Mouse (Mus musculus): Measurements from ENCODE around the gene Pde4c. TPM values are rescaled to one million over a fixed set of nuclear protein-coding genes. Genes with fewer than 3 reads are reported as not detected.

The Pde4c gene
- polyA plus RNA-seq, 1 experiment from 2014 or later = 0.15 TPM

DNA sequence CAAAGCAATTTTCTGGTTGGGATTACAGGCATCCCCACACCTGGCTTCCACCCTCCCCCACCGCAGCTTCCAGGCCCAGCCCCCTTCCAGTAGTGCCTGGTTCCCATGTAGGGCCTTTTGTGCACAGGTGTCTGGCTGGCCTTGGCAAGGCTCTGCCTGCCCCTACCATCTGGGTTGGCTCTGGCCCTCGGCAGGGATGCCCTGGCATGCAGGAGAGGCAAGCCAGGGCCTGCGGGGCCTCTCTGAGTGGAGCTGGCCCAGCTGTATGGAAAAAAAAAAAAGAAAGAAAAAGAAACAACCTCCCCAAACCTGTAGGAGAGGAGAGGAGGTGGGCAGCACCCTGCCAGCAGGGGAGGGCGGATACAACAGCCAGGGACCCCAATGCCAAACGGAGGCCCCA is 49.9 kb downstream of the Pde4c start:
- Histone ChIP-seq H3K27ac (replicated peaks) (no peak overlapping the region), H3K9ac (replicated peaks) (0 out of 2 replicates have a peak overlapping the region, but pooled peaks have one; percentile 20), H3K4me2 (replicated peaks) (no peak overlapping the region), H3K36me3 (peaks cover 65% of the 10 kb centered on the region), H3K4me3 (no peak overlapping the region), H3K4me1 (peaks cover 38% of the 10 kb centered on the region), H3K27me3 (0 out of 2 replicates have a peak, but pooled peaks cover 8% of the 10 kb centered on the region), H3K9me3 (no peaks in the 10 kb centered on the region)
- no peak for ATAC-seq (ENCODE audit: low FRiP score, low read depth)
- 83% methylated on average over 5 of the region's 5 CpGs for WGBS

DNA sequence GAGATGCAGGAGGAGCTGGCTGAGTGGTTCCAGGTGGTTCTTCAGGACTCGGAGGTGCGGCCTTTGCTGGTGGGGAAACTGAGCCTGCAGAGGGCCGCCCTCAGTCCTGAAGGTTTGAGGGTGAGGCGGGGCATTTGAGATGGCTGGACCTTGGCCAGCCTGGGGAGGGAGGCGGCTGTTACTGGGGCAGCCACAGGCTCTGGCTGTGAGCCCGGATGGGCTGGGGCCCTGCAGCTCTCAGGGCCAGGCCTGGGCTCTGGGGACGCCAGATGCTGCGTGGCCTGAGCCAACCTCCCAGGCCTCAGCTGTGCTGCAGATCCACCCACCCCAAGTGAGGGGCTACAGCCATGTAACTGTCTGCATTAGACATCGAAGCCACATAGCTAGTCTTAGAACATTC is 50.3 kb downstream of the Pde4c start:
- no peak overlapping the region for H3K4me3 ChIP-seq
- peaks cover 38% of the 10 kb centered on the region for H3K4me1 ChIP-seq
- ATAC-seq (ENCODE audit: low FRiP score, low read depth) = no peak
- no peaks in the 10 kb centered on the region for H3K9me3 ChIP-seq
- no peak overlapping the region for H3K4me2 ChIP-seq (replicated peaks)
- H3K9ac ChIP-seq (replicated peaks) = 0 out of 2 replicates have a peak overlapping the region, but pooled peaks have one; percentile 43
- H3K27ac ChIP-seq (replicated peaks) = no peak overlapping the region
- H3K36me3 ChIP-seq = peaks cover 64% of the 10 kb centered on the region
- H3K27me3 ChIP-seq = 0 out of 2 replicates have a peak, but pooled peaks cover 8% of the 10 kb centered on the region
- 84% methylated on average over 9 of the region's 9 CpGs for WGBS

DNA sequence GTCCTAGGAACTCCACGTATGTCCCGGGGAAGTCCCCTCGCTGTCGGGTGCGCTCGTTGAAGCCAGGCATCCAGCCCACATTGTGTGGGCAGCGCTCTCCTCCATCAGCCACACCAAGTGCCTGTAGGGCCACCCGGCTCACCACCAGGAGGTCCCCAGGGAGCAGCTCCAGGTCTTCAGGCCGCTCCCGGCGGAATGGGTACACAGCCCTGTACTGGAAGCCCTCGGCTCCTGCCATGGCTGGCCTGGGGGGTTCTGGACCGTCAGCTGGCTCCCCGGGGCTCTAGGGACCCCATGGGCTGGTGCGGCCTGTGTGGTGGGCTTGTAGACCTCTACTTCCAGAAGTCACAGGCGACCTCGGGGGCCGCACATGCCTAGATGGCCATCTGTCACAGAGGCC is 51.2 kb downstream of the Pde4c start:
- Histone ChIP-seq H3K4me2 (replicated peaks) (0 out of 2 replicates have a peak overlapping the region, but pooled peaks have one; percentile 91), H3K4me1 (peaks cover 38% of the 10 kb centered on the region), H3K27me3 (0 out of 2 replicates have a peak, but pooled peaks cover 8% of the 10 kb centered on the region), H3K9ac (replicated peaks) (peak overlapping the region; percentile 43), H3K27ac (replicated peaks) (no peak overlapping the region), H3K9me3 (no peaks in the 10 kb centered on the region), H3K4me3 (no peak overlapping the region), H3K36me3 (peaks cover 66% of the 10 kb centered on the region)
- 93% methylated on average over 18 of the region's 18 CpGs for WGBS
- no peak for ATAC-seq (ENCODE audit: low FRiP score, low read depth)

DNA sequence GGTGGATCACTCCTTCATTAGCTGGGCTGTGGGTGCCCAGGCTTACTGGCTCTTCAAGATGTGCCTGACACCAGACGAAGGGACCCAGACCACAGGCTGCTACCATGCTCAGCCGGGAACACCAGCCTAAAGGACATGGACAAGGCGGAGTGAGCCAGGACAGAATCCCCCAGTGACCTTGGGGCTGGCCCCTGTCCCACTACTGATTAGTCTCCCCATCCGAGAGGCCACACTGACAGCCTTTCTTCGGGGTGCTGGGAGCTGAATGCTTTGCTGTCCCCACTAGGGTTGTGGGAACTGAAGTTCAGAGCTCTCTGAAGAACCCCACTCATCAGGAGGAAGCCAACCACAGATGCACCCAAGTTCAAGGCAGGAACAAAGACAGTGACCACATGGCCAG is 51.7 kb downstream of the Pde4c start:
- WGBS = 91% methylated on average over 5 of the region's 5 CpGs
- H3K4me3 ChIP-seq = peak overlapping the region; percentile 81
- H3K4me2 ChIP-seq (replicated peaks) = peak overlapping the region; percentile 91
- peak overlapping the region; percentile 96 for H3K9ac ChIP-seq (replicated peaks)
- ATAC-seq (ENCODE audit: low FRiP score, low read depth) = no peak
- H3K36me3 ChIP-seq = peaks cover 66% of the 10 kb centered on the region
- no peak overlapping the region for H3K27ac ChIP-seq (replicated peaks)
- peaks cover 38% of the 10 kb centered on the region for H3K4me1 ChIP-seq
- 0 out of 2 replicates have a peak, but pooled peaks cover 8% of the 10 kb centered on the region for H3K27me3 ChIP-seq
- no peaks in the 10 kb centered on the region for H3K9me3 ChIP-seq

DNA sequence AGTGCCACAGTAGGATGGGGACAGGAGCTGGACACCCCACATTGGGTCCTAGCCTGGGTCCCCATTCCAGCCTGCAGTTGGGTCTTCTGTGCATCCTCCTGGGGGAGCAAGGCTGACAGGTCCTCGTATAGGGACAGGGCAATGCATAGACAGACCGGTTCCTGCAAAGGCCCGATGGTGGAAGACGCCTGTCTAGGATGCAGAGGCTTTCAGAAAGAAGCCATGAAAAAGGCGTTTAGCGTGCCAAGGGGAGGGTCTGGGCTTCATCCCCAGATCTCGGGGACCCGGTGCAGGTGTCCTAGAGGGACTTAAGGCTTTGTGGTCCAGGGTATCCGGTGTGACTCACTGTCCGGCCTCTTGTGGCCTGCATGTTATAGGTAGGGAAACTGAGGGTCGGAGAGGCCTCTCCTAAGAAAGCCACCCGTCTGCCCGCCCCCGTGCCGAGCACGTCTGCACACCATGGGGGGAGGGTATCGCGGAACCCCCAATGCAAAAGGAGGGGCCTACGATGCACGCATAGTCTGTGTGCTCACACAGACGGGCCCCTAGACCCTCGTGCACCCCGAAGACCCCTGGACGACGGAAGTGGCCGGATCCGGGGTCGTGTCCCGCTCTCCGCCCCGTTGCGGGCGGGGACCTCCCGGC is 52.5 kb downstream of the Pde4c start:
- no peaks in the 10 kb centered on the region for H3K9me3 ChIP-seq
- H3K4me2 ChIP-seq (replicated peaks) = peak overlapping the region; percentile 91
- H3K9ac ChIP-seq (replicated peaks) = peak overlapping the region; percentile 96
- H3K27me3 ChIP-seq = 0 out of 2 replicates have a peak, but pooled peaks cover 4% of the 10 kb centered on the region
- peak overlapping the region; percentile 97 for H3K27ac ChIP-seq (replicated peaks)
- ATAC-seq (ENCODE audit: low FRiP score, low read depth) = no peak
- peak overlapping the region; percentile 81 for H3K4me3 ChIP-seq
- peaks cover 66% of the 10 kb centered on the region for H3K36me3 ChIP-seq
- peaks cover 38% of the 10 kb centered on the region for H3K4me1 ChIP-seq
- 3% methylated on average over 34 of the region's 34 CpGs for WGBS

DNA sequence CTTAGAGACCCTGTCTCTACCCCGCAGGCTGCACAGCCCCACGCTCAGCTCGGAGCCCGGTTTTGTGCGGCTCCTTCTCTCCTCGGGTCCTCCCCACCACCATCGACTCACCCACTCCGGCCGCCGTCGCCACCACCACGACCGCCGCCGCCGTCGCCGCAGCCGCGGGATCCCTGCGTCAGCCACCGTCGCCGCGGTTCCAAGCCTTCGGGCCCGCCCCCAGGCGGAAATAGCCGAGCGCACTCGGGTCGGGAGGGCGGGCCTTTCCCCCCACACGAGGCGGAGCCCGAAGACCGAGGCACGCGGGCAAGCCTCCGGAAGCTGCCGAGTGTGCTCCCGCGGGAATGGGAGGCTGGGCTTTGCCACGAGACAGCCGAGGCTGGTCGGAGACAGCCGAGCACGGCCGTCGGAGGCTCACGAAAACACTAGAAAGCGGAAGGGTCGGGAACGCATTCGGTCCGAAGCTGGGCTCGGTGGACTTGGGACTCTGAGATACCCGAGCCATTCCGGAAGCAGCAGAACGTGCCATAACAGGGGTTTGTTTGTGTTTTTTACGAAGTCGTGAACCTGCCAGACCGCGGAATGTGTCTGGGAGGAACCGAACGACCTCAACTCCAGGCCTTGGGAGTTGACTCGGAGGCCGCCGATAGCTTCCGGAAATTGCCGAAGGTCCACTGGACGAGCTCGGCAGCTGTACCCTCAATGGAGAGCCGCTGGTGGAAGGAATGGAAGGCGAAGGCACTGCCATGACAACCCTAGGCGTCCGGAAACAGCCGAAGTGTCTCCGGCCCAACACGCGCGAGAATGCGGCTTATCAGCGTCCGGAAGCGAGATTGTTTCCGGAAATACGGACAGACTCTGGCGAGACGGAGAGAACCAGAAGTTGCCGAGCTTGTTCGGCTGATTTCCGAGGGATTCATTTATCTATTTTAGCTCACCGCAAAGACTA is 53.2 kb downstream of the Pde4c start, which contains the start of gene Pik3r2:
Gene Pik3r2 (minus strand): TSS at position 218 of the 949 bp plus-strand sequence.
- Histone ChIP-seq H3K27ac (replicated peaks) (peak within 1 kb of the TSS; percentile 97), H3K27me3 (no peaks in the 10 kb centered on the region), H3K4me1 (peaks cover 38% of the 10 kb centered on the region), H3K9me3 (no peaks in the 10 kb centered on the region), H3K4me3 (peak within 1 kb of the TSS; percentile 81), H3K4me2 (replicated peaks) (peak within 1 kb of the TSS; percentile 91), H3K9ac (replicated peaks) (peak within 1 kb of the TSS; percentile 96), H3K36me3 (peaks cover 66% of the 10 kb centered on the region)
- peak; percentile 92 for ATAC-seq (ENCODE audit: low FRiP score, low read depth)
- WGBS = under 1% methylated on average over 94 of the region's 94 CpGs

DNA sequence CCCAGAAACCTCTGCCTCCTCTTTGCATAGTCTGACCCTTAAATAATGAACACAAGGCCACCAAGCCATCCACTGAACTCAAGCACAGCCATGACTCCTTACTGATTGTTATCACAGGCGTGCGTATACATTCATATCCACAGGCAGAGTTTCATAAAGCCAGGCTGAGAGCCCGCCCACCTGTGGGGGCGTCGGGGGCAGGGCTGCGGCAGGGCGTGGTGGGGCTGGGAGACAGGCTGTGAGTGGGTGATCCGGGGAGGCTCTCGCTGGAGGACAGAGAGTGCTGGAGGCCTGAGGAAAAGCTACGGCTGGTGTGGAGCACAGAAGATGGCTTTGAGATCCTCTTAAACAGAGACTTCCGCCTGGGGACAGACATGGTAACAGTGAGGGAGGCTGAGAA is 56.6 kb downstream of the Pde4c start:
- H3K27ac ChIP-seq (replicated peaks) = no peak overlapping the region
- peaks cover 19% of the 10 kb centered on the region for H3K4me1 ChIP-seq
- H3K4me2 ChIP-seq (replicated peaks) = no peak overlapping the region
- H3K4me3 ChIP-seq = no peak overlapping the region
- H3K36me3 ChIP-seq = peaks cover 61% of the 10 kb centered on the region
- no peak for ATAC-seq (ENCODE audit: low FRiP score, low read depth)
- no peaks in the 10 kb centered on the region for H3K27me3 ChIP-seq
- 85% methylated on average over 11 of the region's 11 CpGs for WGBS
- no peaks in the 10 kb centered on the region for H3K9me3 ChIP-seq
- H3K9ac ChIP-seq (replicated peaks) = no peak overlapping the region

DNA sequence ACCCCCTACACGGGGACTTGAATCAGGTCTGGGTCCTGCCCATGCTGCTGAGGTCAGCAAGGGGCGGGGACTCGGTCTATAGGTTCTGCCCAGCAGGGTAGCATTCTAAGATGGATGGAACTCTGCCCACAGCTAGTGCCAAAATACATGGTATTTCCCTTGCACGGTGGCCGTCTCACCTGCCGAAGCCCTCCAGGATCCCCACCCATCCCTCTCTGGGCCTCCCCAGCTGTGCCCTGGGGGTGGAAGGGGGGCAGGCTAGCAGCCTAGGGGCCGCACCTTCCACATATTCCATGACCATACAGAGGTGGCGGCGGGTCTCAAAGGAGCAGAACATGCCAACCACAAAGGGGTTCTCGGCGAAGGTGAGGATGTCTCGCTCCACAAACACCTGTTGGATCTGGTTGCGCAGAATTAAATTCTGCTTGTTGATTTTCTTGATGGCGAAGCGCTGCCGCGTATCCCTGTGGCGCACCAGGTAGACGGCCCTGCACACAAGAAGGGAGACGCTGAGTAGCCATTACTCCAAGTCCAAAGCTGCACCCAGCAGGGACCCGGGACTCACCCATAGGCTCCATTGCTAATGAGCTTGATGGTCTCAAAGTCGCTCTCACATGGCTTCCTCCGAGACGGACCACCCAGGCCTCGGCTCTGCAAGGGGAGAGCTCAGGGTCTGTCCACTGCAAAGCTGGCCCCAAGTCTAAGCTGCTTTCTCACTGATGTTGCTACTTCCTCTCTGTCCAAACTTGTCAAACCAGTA is 63.0 kb downstream of the Pde4c start:
- WGBS = 87% methylated on average over 25 of the region's 25 CpGs

DNA sequence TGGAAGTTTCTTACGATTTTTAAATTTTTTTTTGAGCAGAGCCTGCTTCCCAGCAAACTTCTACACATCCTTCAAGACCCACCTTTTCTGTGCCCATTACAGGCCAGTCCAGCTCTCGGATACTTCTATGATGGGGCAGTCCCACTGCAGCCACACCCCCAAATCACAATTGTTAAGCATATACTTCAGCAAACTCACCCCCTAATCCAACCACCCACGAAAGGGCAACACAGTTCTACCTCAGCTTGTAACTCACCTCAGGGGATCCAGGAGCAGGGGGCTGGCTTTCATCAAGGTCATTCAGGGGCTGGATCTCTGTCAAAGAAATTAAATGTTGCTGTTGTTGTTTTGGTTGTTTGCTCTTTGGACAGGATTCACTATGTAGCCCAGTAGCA is 63.5 kb downstream of the Pde4c start:
- WGBS = 91% methylated on average over 3 of the region's 3 CpGs
- Histone ChIP-seq H3K9me3 (no peaks in the 10 kb centered on the region), H3K36me3 (peaks cover 63% of the 10 kb centered on the region), H3K9ac (replicated peaks) (peak overlapping the region; percentile 8; the same call in 1 of the 2 replicates), H3K4me3 (no peak overlapping the region), H3K27me3 (peaks cover 26% of the 10 kb centered on the region), H3K27ac (replicated peaks) (no peak overlapping the region), H3K4me2 (replicated peaks) (no peak overlapping the region), H3K4me1 (peaks cover 27% of the 10 kb centered on the region)
- ATAC-seq (ENCODE audit: low FRiP score, low read depth) = no peak

More for the DNA sequence above, 63.0 kb downstream of the Pde4c start:
- ATAC-seq (ENCODE audit: low FRiP score, low read depth) = no peak
- H3K4me1 ChIP-seq = peaks cover 21% of the 10 kb centered on the region
- H3K4me3 ChIP-seq = no peak overlapping the region
- no peak overlapping the region for H3K4me2 ChIP-seq (replicated peaks)
- H3K27me3 ChIP-seq = peaks cover 26% of the 10 kb centered on the region
- no peak overlapping the region for H3K27ac ChIP-seq (replicated peaks)
- H3K36me3 ChIP-seq = peaks cover 69% of the 10 kb centered on the region
- H3K9ac ChIP-seq (replicated peaks) = no peak overlapping the region
- no peaks in the 10 kb centered on the region for H3K9me3 ChIP-seq

DNA sequence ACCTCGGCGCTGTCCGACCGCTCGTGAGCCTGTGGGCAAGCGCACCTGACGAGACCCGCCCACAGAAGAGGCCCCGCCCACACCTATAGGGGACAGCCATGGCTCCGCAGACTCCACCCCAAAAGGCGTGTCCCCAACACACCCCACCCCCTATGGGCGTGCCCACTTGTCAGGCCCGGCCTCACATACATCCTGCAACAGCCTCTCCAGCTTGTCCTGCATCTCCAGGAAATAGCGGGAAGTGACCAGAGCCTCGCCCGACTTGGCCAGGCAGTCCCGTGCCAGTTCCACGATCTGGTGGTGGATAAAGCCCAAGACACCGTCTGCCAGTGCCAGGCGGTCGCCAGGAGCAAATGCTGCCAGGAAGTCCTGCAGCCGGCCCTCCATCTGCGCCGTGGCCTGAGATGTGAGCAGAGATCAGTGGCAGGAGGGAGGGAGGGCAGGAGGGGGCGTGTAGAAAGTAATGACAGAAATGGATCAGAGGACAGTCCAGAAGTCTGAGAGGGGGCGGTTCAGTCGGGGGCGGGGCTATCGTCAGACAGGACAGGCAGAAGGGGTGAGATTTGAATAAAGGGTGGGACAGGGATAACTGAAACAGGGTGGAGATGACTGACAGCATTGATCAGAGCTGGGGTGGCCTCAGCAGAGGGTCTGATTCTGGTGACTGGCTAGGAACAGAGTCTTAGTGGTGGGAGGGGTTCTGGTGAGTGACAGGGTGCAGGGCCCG is 64.6 kb downstream of the Pde4c start:
- 21% methylated on average over 30 of the region's 30 CpGs for WGBS
- Histone ChIP-seq H3K4me3 (no peak overlapping the region), H3K4me1 (peaks cover 35% of the 10 kb centered on the region), H3K27ac (replicated peaks) (no peak overlapping the region), H3K9ac (replicated peaks) (no peak overlapping the region), H3K4me2 (replicated peaks) (0 out of 2 replicates have a peak overlapping the region, but pooled peaks have one; percentile 3), H3K9me3 (no peaks in the 10 kb centered on the region), H3K27me3 (peaks cover 26% of the 10 kb centered on the region), H3K36me3 (peaks cover 58% of the 10 kb centered on the region)
- no peak for ATAC-seq (ENCODE audit: low FRiP score, low read depth)

DNA sequence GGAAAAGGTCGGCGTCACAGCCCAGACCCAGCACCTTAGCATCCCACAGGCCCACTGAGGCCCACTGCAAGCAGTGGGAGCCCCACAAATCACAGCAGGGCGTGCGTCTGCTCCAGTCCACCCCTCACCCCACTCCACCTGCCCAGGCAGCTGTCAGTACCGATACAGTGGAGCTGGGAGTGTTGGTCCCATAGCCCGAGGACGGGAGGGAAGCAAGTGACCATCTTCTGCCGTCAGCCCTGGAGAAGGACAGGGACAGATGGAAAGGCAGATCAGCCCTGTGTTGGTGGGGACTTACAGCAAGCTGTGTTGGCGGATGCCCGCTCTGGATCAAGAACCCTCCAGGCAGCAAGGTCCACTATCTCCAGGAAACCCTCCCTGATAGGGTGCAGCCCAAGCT is 65.5 kb downstream of the Pde4c start:
- H3K4me3 ChIP-seq = no peak overlapping the region
- H3K36me3 ChIP-seq = peaks cover 49% of the 10 kb centered on the region
- no peak for ATAC-seq (ENCODE audit: low FRiP score, low read depth)
- H3K4me2 ChIP-seq (replicated peaks) = no peak overlapping the region
- no peak overlapping the region for H3K9ac ChIP-seq (replicated peaks)
- H3K27me3 ChIP-seq = peaks cover 32% of the 10 kb centered on the region
- no peak overlapping the region for H3K27ac ChIP-seq (replicated peaks)
- H3K4me1 ChIP-seq = peaks cover 40% of the 10 kb centered on the region
- H3K9me3 ChIP-seq = no peaks in the 10 kb centered on the region
- WGBS = 85% methylated on average over 10 of the region's 10 CpGs

All from midbrain, embryonic 12.5 days (tissue).